In the genomic region with DNA sequence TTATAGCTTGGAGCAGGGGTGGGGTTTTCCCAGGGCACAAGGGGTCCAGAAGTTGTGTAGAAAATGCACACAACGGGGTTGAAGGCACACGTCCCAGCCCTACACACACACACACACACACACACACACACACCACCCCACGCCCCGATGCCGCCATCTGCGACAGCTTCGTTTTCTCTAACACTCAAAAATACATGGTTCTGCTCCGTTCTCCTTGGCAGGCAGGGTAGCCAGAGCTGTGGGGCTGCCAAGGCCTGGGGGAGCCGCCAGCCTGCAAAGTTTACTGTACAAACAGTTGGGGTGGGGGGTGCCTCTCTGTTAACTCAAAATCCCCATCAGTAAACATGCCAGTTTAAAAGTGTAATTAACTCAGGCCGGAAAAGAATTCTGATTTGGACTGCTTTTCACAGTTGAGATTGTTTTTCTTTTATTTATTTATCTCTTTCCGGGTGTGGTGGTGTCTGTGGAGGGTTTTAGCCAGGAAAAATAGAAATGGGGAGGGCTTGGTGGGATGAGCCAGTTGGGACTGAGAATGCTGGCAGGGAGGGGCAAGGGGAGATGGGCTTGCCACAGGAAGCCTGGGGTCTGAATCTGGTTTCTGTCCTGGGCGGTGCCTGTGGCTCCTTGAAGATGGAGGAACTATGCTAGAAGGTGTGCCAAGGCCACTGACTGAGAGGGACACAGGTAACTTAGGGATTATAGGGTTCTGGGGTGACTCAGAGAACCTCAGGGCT, we compare ENCODE assay signal across 10 mouse cellular contexts.
DNase-seq lines count a peak whose midpoint lies in the region; ATAC-seq lines count a peak whose summit lies in the region.
"Had no signal": no experiment of that assay in that cellular context is flagged by ENCODE, and none has a peak within 500 bp of the region (broad histone marks: within the 10 kb centered on the region; RNA-seq: fewer than 3 reads in every experiment).

No protein-coding gene starts in this region.

- 0 out of 2 replicates have a peak, but pooled peaks cover 2% of the 10 kb centered on the region for H3K36me3 ChIP-seq in hindbrain, embryonic 15.5 days

- H3K9me3 ChIP-seq in hindbrain, embryonic 15.5 days: no peaks in the 10 kb centered on the region
- H3K9me3 ChIP-seq: heart, embryonic 13.5 days had no signal

- no peak overlapping the region for H3K4me2 ChIP-seq in hindbrain, embryonic 15.5 days

- 61% methylated on average over 12 of the region's 12 CpGs for WGBS in hindbrain, embryonic 15.5 days

- no peak for ATAC-seq in hindbrain, embryonic 15.5 days (ENCODE audit: low FRiP score, low read depth)

- H3K9ac ChIP-seq in hindbrain, embryonic 15.5 days: no peak overlapping the region

- H3K27me3 ChIP-seq in hindbrain, embryonic 15.5 days: no peaks in the 10 kb centered on the region
- H3K27me3 ChIP-seq: heart, embryonic 13.5 days had no signal

- no peak overlapping the region for H3K4me3 ChIP-seq in hindbrain, embryonic 15.5 days
- H3K4me3 ChIP-seq: heart, embryonic 13.5 days had no signal

- DNase-seq in cerebellum, postnatal 10 days: peak; percentile 49 to 72
- DNase-seq in cerebellum, adult 18-20 months: no peak
- DNase-seq in 3T3-L1 (ENCODE audit: low read depth, low spot score): peak; percentile 14
- DNase-seq in lung, postnatal 10 days: peak; percentile 37
- DNase-seq in kidney, adult 11 months: no peak
- no peak for DNase-seq in urinary bladder, adult 2 months (ENCODE audit: low spot score)
- DNase-seq in spleen, adult 18-20 months: no peak
- DNase-seq: cerebellum, adult 9-10 months had no signal

- peaks cover 46% of the 10 kb centered on the region for H3K4me1 ChIP-seq in hindbrain, embryonic 15.5 days (replicated peaks)

- peak overlapping the region; percentile 10; the same call in 1 of the 2 replicates for H3K27ac ChIP-seq in hindbrain, embryonic 15.5 days (replicated peaks)
- H3K27ac ChIP-seq: heart, embryonic 13.5 days had no signal

Comparison
In these comparisons a context has a peak if more than half of its experiments do, and no peak if none do; other contexts are left out.
1. DNase-seq: peak in cerebellum, postnatal 10 days (2 of 2), 3T3-L1 (single experiment) and lung, postnatal 10 days (single experiment); none in cerebellum, adult 18-20 months (0 of 2), kidney, adult 11 months (single experiment), urinary bladder, adult 2 months (single experiment) and spleen, adult 18-20 months (0 of 2).